Mouse (Mus musculus) macrophage (primary cell): Measurements from ENCODE around the gene Stk33. TPM values are rescaled to one million over a fixed set of nuclear protein-coding genes. Genes with fewer than 3 reads are reported as not detected.

Source experiments
- H3K27ac ChIP-seq: fragments of 350-480 bp; formaldehyde crosslinking; 2 replicates; pipeline ENCODE4 v1.9.0; 2021
- H3K36me3 ChIP-seq: fragments of 350-480 bp; formaldehyde crosslinking; 2 replicates; pipeline ENCODE4 v1.9.0; 2021; ENCODE audit errors: inconsistent target
- H3K4me3 ChIP-seq: fragments of 350-480 bp; formaldehyde crosslinking; 2 replicates; pipeline ENCODE4 v1.9.0; 2021; ENCODE audit errors: inconsistent target
- H3K79me2 ChIP-seq: fragments of 350-480 bp; formaldehyde crosslinking; 2 replicates; pipeline ENCODE4 v1.9.0; 2021; ENCODE audit errors: inconsistent target
- WGBS: methylation state at CpG from one replicate; pipeline ENCODE4 v1.1.7; 2026; ENCODE audit warnings: inconsistent platforms; ENCODE audit not compliant: missing documents; 5-methylcytosine and 5-hydroxymethylcytosine counted together
- polyA plus RNA-seq: library from polyadenylated mRNA; stranded (reverse); fragments of 250-400 nt; gene quantifications from 3 replicates; pipeline ENCODE4 v1.2.4, GENCODE M21; 2018; ENCODE audit warnings: inconsistent platforms
- total RNA-seq, 78 experiments: library from RNA; depleted of rRNA; stranded (reverse); fragments of 250-400 nt; gene quantifications; 1 replicate in 9 of 78; 2 replicates in 24 of 78; 3 replicates in 43 of 78; 4 replicates in 2 of 78; pipeline ENCODE4 v1.2.4; 2018; ENCODE audit warnings: inconsistent platforms in 56 of 78

Stk33 gene
- not detected for total RNA-seq (2018; cell fraction: chromatin; rRNA removed)
- total RNA-seq (2018; cell fraction: cytosol; rRNA removed): not detected
- not detected for total RNA-seq (2018; cell fraction: nucleus; rRNA removed)
- polyA plus RNA-seq: not detected in 3 replicates

- Histone ChIP-seq H3K79me2 (no peaks in the 10 kb centered on the region), H3K27ac (no peak within 1 kb of the TSS), H3K4me3 (no peak within 1 kb of the TSS), H3K36me3 (no peaks in the 10 kb centered on the region)
- 4% methylated on average over 61 of the region's 62 CpGs for WGBS
These were observed at the start of gene Stk33 for GRCm38 (mm10) chr7:109438781-109439591. Stk33 (minus strand) TSS chr7:109439081.

GRCm38 (mm10) chr7:109484221-109484620 is 45.3 kb upstream of the Stk33 start:
- Histone ChIP-seq H3K79me2 (no peaks in the 10 kb centered on the region), H3K27ac (no peak overlapping the region), H3K4me3 (no peak overlapping the region), H3K36me3 (no peaks in the 10 kb centered on the region)
- 58% methylated on average over 5 of the region's 5 CpGs for whole genome bisulfite sequencing

- no peaks in the 10 kb centered on the region for H3K79me2 ChIP-seq
- no peaks in the 10 kb centered on the region for H3K36me3 ChIP-seq
- 35% methylated on average over 7 of the region's 7 CpGs for WGBS
- H3K27ac ChIP-seq: no peak overlapping the region
- no peak overlapping the region for H3K4me3 ChIP-seq
These were observed 41.9 kb upstream of the Stk33 start for GRCm38 (mm10) chr7:109480765-109481197.

DNA sequence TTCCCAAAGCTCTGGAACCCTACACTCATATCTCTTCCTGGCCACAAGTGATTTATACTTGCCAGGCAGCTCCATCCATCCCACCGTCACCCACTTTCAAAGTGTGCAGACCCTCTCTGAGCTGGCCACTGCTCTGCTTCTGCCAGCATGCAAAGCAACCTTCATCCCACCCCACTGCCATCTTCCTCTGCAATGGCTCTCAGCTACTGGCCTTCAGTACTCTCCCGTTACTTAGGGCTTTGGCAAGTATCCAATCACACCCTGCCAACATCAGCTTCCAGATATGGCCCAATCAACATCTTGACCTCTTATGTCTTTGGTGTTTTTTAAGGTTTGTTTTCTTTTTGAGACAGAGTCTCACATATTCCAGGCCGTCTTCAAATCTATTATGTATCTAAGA is 39.0 kb upstream of the Stk33 start:
- H3K79me2 ChIP-seq: no peaks in the 10 kb centered on the region
- H3K27ac ChIP-seq: no peak overlapping the region
- H3K36me3 ChIP-seq: no peaks in the 10 kb centered on the region
- WGBS: 88% methylated on average over 3 of the region's 3 CpGs
- no peak overlapping the region for H3K4me3 ChIP-seq

DNA sequence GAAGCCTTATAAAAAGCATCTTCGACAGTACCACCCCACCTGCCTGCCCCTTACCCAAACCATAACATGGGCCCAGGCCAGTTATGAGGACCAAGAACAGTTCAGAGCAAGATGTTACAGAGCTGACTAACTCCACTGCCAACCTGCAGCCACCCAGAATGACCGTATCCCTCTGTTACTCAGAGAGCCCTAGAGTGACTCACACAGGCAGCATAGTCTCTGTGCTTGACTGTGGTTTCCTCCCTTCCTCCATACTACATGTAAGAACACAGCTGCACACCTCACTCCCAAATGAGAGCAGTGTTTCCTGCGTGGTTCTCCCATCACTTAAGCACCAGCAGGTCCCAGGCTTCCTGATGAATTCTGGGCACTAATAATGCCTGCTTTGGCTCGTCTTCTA is 31.8 kb upstream of the Stk33 start:
- H3K36me3 ChIP-seq: no peaks in the 10 kb centered on the region
- no peak overlapping the region for H3K4me3 ChIP-seq
- H3K79me2 ChIP-seq: no peaks in the 10 kb centered on the region
- 57% methylated on average over 4 of the region's 4 CpGs for WGBS
- H3K27ac ChIP-seq: no peak overlapping the region

GRCm38 (mm10) chr7:109468262-109468701 is 29.4 kb upstream of the Stk33 start:
- Histone ChIP-seq H3K36me3 (no peaks in the 10 kb centered on the region), H3K4me3 (no peak overlapping the region), H3K79me2 (no peaks in the 10 kb centered on the region), H3K27ac (no peak overlapping the region)
- 83% methylated on average over 6 of the region's 6 CpGs for WGBS

- H3K36me3 ChIP-seq: no peaks in the 10 kb centered on the region
- H3K4me3 ChIP-seq: no peak overlapping the region
- no peaks in the 10 kb centered on the region for H3K79me2 ChIP-seq
- 82% methylated on average over 1 of the region's 2 CpGs for WGBS
- no peak overlapping the region for H3K27ac ChIP-seq
These were observed 28.7 kb upstream of the Stk33 start for GRCm38 (mm10) chr7:109467591-109467990.

- H3K4me3 ChIP-seq: no peak overlapping the region
- WGBS: 94% methylated on average over 8 of the region's 8 CpGs
- H3K27ac ChIP-seq: no peak overlapping the region
- H3K36me3 ChIP-seq: no peaks in the 10 kb centered on the region
- H3K79me2 ChIP-seq: no peaks in the 10 kb centered on the region
These were observed 21.8 kb upstream of the Stk33 start for GRCm38 (mm10) chr7:109460698-109461097.

GRCm38 (mm10) chr7:109456563-109456962 is 17.7 kb upstream of the Stk33 start:
- 11% methylated on average over 5 of the region's 6 CpGs for WGBS
- no peaks in the 10 kb centered on the region for H3K79me2 ChIP-seq
- H3K4me3 ChIP-seq: no peak overlapping the region
- H3K27ac ChIP-seq: no peak overlapping the region
- no peaks in the 10 kb centered on the region for H3K36me3 ChIP-seq

- no peaks in the 10 kb centered on the region for H3K36me3 ChIP-seq
- no peak overlapping the region for H3K4me3 ChIP-seq
- no peak overlapping the region for H3K27ac ChIP-seq
- WGBS: 14% methylated on average over 2 of the region's 2 CpGs
- H3K79me2 ChIP-seq: no peaks in the 10 kb centered on the region
These were observed 16.9 kb upstream of the Stk33 start for GRCm38 (mm10) chr7:109455748-109456147.

GRCm38 (mm10) chr7:109454856-109455255 is 16.0 kb upstream of the Stk33 start:
- no peaks in the 10 kb centered on the region for H3K36me3 ChIP-seq
- WGBS: 97% methylated on average over 9 of the region's 9 CpGs
- H3K27ac ChIP-seq: no peak overlapping the region
- H3K4me3 ChIP-seq: no peak overlapping the region
- no peaks in the 10 kb centered on the region for H3K79me2 ChIP-seq

- Histone ChIP-seq H3K79me2 (no peaks in the 10 kb centered on the region), H3K36me3 (no peaks in the 10 kb centered on the region), H3K4me3 (no peak overlapping the region), H3K27ac (no peak overlapping the region)
- 91% methylated on average over 2 of the region's 2 CpGs for WGBS
These were observed 9.2 kb upstream of the Stk33 start for GRCm38 (mm10) chr7:109448060-109448459.

GRCm38 (mm10) chr7:109445012-109445411 is 6.1 kb upstream of the Stk33 start:
- no peak overlapping the region for H3K27ac ChIP-seq

GRCm38 (mm10) chr7:109442739-109443138 is 3.9 kb upstream of the Stk33 start:
- Histone ChIP-seq H3K79me2 (no peaks in the 10 kb centered on the region), H3K4me3 (no peak overlapping the region), H3K27ac (no peak overlapping the region), H3K36me3 (no peaks in the 10 kb centered on the region)
- WGBS: 94% methylated on average over 5 of the region's 5 CpGs

More at GRCm38 (mm10) chr7:109445012-109445411, 6.1 kb upstream of the Stk33 start:
- H3K36me3 ChIP-seq: no peaks in the 10 kb centered on the region
- H3K79me2 ChIP-seq: no peaks in the 10 kb centered on the region
- 20% methylated on average over 6 of the region's 6 CpGs for WGBS
- no peak overlapping the region for H3K4me3 ChIP-seq

GRCm38 (mm10) chr7:109440697-109441269 is 1.9 kb upstream of the Stk33 start:
- Histone ChIP-seq H3K4me3 (no peak overlapping the region), H3K79me2 (no peaks in the 10 kb centered on the region), H3K36me3 (no peaks in the 10 kb centered on the region), H3K27ac (no peak overlapping the region)
- WGBS: 88% methylated on average over 9 of the region's 9 CpGs
